Mouse (Mus musculus): ENCODE measurements around the gene Kiss1.

DNA sequence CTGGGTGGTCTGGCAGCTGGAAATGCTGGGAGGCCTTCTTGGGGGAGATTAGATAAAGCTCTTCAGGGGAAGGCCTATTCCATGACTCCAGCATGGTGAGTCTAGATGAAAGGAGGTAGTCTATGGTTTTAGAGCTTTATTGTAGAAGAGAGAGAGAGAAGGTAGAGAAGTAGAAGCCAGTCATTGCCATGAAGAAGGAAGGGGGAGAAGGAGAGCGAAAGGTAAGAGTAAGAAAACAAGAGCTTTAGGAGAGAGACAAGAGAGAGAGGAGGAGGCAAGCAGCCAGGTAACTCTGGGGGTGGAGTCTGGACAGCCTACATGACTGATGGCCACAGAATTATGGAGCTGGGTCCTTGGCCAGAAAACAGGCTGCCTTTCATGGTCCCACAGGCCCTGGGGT lies 28.5 kb downstream of the Kiss1 start, which contains the start of gene Ren1:
- TF ChIP-seq CTCF (IDR thresholded peaks at IDR 0.05; ENCODE audit: control insufficient read depth, insufficient read depth, insufficient read length) (no peak), USF1 (IDR thresholded peaks at IDR 0.05; ENCODE audit: low read depth) (no peak), MYOD1 (IDR thresholded peaks at IDR 0.05; ENCODE audit: control insufficient read depth, insufficient read length, low read depth) (no peak), MAX (IDR thresholded peaks at IDR 0.05) (no peak)

Data from C2C12 (cell line).